Mouse (Mus musculus): ENCODE measurements around the gene Nop53.
"Not testable (repeated sequence)": the region's sequence is repeated elsewhere in the genome, so short reads cannot be mapped to it uniquely, and the experiment has no call there.

The Nop53 gene

DNA sequence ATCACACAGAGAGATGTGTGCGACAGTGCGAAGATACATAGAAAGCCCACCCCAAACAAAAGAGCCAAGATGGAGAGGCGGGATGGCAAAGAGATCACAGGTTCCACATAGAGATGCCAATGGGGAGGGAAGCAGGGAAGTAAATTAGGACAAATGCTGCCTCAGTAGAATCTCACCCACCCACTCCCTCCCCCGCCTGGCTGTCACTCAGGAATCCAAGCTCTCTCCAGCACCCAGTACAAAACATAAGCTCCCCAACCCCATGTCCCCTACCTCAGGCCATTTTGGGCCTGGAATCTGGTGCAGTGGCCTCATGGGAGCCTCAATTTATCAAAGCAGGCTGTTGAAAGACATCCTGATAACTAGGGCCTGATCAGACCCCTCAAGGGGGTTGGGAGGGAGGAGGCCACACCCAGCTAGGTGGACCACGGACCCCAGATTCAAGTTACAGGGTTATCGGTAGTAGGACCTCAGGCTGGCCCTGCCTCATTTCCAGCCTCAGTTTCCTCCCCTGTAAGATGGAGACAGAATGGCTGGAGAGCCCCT is 25.2 kb downstream of the Nop53 start:
- in situ Hi-C loops (cut with MboI, MseI), result no loop called here

DNA sequence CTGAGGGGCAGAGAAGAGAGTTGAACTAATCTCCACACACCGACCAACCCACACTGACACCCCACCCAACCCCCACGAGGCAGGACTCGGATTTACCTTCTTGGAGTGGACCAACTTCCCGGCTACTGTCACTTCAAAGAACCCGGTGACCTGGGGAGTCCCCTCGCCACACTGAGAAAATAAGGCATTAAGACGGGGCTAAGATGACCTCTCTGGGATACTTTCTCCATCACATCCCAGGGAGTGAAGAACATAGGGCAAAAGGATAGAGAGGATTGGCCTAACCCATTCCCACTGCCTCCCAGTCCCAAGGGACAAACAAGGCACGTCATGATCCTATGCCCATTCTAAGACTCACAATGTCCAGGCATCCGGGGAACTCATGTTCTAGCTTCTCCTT is 25.9 kb downstream of the Nop53 start:
- in situ Hi-C loops (cut with MboI, MseI), result no loop called here

DNA sequence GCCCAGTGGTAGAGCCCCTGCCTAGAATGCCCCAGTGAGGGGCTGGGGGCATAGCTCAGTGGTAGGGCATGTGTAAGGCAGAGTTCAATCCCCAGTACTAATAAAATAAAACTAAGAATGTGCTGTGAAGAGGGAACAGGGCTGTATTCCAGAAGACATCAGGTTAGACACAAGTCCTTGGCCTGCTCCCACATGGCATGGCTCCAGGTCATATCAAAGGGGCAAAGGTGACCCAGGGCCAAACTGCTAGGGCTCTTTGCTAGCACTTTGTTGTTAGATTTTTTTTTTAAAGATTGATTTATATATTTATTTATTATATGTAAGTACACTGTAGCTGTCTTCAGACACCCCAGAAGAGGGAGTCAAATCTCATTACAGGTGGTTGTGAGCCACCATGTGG is 27.5 kb downstream of the Nop53 start:
- in situ Hi-C loops (cut with MboI, MseI), result no loop called here

DNA sequence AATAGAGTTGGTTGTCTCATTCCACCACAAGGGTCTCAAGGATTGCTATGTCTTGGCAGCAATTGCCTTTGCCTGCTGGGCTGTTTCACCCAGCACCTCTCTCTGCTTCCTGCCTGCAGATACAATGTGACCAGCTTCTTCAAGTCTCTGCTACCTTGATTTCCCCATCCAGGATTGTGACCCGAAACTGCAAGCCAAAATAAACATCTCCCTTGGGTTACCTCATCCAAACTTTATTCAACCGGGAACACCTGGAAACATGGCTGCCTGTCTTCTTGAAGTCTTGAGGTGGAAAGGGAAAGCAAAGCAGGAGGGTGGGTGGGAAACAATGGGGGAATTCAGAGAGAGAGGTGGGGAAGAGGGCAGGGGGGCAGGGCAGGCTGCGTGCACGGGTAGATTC is 28.9 kb downstream of the Nop53 start:
- in situ Hi-C loops (cut with MboI, MseI), result no loop called here

DNA sequence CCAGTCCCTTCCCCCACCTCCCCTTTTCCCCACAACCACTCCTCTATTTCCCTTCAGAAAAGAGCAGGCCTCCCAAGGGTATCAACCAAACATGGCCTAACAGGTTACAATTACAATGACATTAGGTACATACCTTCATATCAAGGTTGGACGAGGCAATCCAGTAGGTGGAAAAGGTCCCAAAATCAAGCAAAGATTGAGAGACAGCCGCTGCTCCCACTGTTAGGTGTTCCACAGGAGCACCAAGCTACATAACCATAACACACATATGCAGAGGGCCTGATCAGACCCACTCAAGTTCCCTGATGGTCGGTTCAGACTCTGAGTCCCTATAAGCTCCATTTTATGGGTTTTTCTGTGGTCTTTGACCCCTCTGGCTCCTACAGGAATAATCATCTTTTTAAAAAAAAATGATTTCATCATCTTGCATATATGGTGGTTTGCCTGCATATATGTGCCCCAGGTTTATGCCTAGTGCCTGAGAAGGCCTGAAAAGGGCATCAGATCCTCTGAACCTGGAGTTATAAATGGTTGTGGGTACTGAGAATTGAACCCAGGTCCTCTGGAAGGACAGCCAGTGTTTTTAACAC is 29.6 kb downstream of the Nop53 start:
- in situ Hi-C loops (cut with MboI, MseI), result no loop called here

DNA sequence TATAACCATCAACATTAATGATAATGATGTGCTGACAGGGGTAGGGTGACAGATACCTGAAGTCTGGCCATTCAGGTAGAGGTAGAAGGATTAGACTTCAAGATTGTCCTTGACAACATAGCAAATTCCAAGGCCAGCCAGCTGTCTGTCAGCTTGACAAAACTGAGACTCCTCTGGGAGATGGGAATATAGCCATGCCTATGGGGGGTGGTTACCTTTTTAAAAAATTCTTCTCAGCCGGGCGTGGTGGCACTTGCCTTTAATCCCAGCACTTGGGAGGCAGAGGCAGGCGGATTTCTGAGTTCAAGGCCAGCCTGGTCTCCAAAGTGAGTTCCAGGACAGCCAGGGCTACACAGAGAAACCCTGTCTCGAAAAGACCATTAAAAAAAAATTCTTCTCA is 30.2 kb downstream of the Nop53 start:
- in situ Hi-C loops (cut with MboI, MseI), result not testable (repeated sequence)

DNA sequence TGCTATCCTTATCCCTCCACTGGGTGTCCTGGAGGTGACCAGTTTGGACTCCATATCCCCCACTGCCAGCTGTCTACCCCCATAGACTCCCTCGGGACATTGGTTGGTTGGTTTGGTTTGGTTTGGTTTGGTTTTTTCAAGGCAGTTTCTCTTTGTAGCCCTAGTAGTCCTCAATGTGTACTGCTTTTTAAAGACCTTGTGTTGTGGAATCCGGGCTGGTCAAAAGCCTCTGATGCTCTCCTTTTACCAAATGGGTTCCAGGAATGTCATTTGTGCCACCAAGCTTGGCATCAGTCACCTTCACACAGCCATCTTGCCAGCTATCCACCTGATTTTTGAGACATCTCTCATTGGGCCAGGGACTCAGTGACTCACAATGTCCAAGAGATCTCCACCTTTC is 31.1 kb downstream of the Nop53 start:
- in situ Hi-C loops (cut with MboI, MseI), result no loop called here

DNA sequence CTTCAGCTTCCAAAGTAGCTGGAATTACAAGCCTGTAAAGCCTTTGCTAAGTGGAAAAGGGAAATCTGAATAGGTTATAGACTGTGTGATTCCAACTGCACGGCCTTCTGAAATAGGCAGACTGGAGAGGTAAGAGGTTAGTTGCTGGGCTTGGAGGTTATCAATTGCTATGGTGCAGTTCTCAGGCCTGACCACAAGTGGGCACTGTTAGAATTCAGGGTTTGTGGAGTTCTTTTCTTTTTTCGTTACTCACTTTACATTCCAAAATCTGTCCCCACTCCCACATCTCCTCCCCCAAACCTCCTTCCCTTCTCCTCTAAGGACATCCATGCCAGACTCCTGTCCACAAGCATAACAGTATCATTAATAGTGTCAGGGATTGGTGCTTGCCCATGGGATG is 31.6 kb downstream of the Nop53 start:
- in situ Hi-C loops (cut with MboI, MseI), result no loop called here

DNA sequence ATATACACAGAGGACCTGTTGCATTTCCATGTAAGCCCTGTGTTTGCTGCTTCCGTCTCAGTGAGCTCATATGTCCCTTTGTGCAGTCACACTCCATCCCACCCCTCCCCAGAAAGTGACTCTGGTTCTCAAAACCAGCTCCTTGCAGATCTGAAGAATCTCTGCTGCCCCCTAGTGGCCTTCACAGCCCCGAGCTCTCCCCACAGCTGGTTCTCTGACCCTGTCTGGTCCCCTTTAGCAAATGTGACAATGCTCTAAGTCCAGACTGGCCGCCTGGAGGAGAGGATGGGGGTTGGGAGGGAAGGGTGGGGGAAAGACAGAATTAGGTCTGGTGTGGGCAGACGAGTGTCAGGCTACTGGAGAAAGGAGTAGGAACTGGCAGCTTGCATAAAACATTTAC is 33.7 kb downstream of the Nop53 start:
- in situ Hi-C loops (cut with MboI, MseI), result no loop called here

DNA sequence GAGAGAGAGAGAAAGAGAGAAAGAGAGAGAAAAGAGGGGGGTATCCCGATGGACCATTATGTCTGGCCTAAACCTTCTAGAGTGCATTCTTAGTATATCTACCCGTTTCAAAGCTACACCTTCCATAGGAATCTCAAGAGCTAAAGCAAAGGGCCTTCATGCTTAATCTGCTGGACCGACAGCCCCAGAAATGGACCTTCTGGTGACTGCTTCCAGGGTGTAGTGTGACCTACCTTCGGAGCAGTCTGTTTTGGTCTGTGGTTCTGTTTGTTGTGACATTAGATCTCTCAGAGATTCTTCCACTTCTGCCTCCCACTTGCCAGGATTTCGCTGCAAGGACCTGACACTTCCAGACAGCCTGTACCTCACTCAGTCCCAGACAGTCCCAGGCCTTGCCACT is 35.4 kb downstream of the Nop53 start:
- in situ Hi-C loops (cut with MboI, MseI), result no loop called here

DNA sequence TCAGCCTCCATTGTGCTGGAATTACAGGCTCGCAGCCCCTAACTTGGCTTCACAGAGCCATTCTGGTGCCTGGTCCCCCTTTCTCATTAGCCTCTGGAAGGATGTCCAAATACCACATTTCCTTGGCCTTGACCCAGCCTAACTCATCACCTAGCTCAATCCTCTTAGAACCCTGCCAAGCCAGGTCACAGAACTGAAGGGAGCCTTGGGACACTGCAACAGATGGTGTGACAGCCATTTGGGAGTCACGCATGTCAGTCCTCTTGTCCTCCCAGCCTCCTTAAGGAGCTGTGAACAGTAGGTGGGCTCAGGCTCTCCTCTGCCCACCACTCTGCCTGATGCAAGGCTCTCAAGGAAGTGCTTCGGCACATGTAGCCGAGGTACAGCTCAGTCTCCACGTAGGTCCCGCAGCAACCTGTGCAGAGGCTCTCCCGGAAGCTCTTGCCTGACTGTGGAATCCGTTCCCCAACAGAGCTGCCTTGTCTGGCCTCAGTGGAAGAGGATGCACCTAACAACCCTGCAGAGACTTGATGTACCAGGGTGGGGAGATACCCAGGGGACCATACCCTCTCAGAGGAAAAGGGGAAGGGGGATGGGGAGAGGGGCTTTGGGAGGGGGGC is 37.8 kb downstream of the Nop53 start:
- in situ Hi-C loops (cut with MboI, MseI), result no loop called here

DNA sequence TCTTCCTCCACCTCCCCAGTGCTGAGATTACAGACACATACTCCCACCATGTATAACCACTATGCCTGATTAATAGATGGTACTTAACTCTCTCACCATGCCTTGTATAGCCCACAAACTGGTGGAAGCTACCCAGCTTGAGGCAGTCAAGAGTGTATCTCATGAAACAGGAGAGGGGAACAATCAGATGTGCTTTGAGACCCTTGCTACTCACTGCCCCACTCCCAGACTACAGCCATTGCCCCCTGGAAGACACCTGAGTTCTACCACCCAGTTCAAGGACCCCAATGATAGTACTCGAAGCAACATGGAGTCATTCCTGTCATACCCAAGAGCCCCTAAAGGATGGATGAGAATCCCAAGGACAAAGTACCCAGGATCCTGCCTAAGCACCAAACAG is 39.3 kb downstream of the Nop53 start:
- in situ Hi-C loops (cut with MboI, MseI), result no loop called here

DNA sequence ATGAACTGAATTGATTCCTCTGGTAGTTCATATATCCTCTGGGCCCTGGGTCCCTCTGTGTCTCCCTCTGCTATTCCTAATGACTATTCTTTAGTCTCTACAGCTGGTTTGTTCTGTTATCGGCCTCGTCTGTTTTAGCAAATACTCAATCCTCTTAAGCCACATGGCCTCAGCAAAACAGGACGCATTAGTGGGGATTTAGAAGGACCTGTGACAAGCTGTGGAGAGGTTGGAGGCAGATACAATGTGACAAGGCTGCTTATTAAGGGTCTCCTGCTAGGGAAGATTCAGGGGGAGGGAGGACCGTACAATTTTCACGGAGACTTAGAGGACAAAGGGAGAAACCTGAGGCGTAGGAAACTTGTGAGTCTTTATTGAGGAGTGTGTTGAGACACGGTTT is 40.0 kb downstream of the Nop53 start:
- in situ Hi-C loops (cut with MboI, MseI), result no loop called here

DNA sequence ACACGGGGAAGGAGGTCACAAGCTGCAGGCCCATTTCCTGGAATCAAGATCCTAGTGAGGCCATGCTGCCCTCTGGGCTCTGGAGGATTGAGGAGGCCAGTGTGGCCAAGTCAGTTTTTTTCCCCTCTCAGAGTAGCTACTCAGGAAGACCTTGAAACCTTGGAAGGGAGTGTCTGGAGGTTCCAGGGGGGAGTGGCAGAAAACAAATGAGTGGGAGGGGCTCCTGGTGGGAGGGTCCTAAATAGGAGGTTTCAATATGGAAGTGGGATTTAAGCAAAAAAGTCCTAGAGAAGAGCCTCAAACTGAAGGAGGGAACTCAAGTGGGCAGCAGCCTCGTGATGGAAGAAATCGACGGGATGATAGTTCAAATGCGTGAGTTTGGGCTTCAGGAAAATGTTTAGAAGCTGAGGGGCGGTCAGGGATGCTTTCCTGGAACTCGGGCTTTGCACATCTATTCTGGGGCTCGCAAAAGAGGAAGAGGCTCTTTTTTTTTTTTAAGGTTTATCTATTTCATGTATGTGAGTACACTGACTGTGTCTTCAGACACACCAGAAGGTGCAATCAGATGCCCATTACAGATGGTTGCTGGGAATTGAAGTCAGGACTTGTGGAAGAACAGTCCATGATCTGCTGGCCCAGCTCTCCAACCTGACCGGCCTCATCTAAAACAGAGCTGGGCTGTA is 44.4 kb downstream of the Nop53 start:
- in situ Hi-C loops (cut with MboI, MseI), result no loop called here

DNA sequence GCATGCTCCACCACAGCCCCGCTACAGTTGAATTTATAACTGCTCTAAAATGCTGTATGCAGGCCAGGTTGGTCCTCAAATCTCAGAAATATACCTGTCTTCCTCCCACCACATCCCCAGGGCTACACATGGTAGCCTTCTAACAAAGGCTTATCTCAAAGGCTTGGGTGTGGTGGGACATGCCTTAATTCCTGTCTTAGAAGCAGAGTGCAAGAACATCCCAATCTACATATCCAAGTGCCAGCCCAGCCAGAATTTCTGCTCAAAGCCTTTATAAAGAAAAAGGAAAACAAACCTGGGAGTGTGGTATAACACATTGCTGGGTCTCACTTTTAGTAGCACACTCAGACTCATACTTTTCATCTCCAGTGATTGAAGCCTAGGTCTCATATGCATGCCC is 51.6 kb downstream of the Nop53 start:
- in situ Hi-C loops (cut with MboI, MseI), result no loop called here
